Mouse (Mus musculus) myocyte (in vitro differentiated cells): ENCODE results near the gene Pgm5.

Source experiments
- MYOD1 ChIP-seq, 3 experiments: IDR thresholded peaks; one replicate each; pipeline ENCODE4 v1.6.1; 2011; ENCODE audit warnings: control low read depth in 2 of 3, low read depth in 2 of 3, mild to moderate bottlenecking in 2 of 3, moderate library complexity in 1 of 3; ENCODE audit not compliant: insufficient read length in 2 of 3, control insufficient read depth in 1 of 3
- MYOG ChIP-seq, 3 experiments: IDR thresholded peaks; one replicate each; pipeline ENCODE4 v1.6.1; 2011; ENCODE audit warnings: control low read depth in 2 of 3, low read depth in 2 of 3, mild to moderate bottlenecking in 2 of 3; ENCODE audit not compliant: insufficient read length in 2 of 3, control insufficient read depth in 1 of 3, insufficient read depth in 1 of 3
- USF1 ChIP-seq: IDR thresholded peaks from one replicate; pipeline ENCODE4 v1.6.1; 2011; ENCODE audit warnings: low read depth, mild to moderate bottlenecking, control low read depth, moderate library complexity

GRCm38 (mm10) chr19:24697946-24698345 lies 163.7 kb downstream of the Pgm5 start:
- TF ChIP-seq USF1 (no peak), MYOD1 (IDR thresholded peaks at IDR 0.05; ENCODE audit: control insufficient read depth in 1 of 3, insufficient read length in 2 of 3, low read depth in 2 of 3) (no peak), MYOG (IDR thresholded peaks at IDR 0.05; ENCODE audit: control insufficient read depth in 1 of 3, insufficient read depth in 1 of 3, insufficient read length in 2 of 3, low read depth in 2 of 3) (no peak)
